ENCODE assay signal across 20 mouse cellular contexts in the genomic region with DNA sequence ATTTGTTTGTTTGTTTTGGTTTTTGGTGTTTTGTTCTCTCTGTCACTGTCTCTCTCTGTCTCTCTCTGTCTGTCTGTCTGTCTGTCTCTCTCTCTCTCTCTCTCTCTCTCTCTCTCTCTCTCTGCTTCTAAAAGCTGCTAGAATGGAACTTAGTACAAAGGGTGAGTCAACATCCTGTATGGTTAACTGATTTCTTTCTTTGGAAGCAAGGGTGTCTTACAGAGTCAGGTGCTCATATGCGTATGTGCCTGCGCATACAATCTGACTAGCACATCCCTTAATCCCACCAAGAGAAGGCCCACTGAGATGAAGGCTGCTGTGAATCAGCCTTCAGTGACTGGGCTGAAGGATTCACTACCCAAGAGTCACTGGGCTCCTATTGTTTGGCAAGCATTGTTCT. TPM values are rescaled to one million over a fixed set of nuclear protein-coding genes. Genes with fewer than 3 reads are reported as not detected.
"Had no signal": no experiment of that assay in that cellular context is flagged by ENCODE, and none has a peak within 500 bp of the region (broad histone marks: within the 10 kb centered on the region; RNA-seq: fewer than 3 reads in every experiment).

No protein-coding gene starts in this region.

- ATAC-seq: intestine, postnatal 0 days; liver, embryonic 12.5 days; midbrain, embryonic 13.5 days had no signal

- H3K4me3 ChIP-seq: limb, embryonic 10.5 days; limb, embryonic 13.5 days; liver, embryonic 12.5 days; liver, embryonic 15.5 days; lung, embryonic 15.5 days; midbrain, embryonic 13.5 days; neural tube, embryonic 13.5 days; stomach, embryonic 15.5 days had no signal

- H3K36me3 ChIP-seq: limb, embryonic 10.5 days; limb, embryonic 13.5 days; liver, embryonic 12.5 days; liver, embryonic 15.5 days; lung, embryonic 15.5 days; midbrain, embryonic 13.5 days; neural tube, embryonic 13.5 days; stomach, embryonic 15.5 days had no signal

- H3K9me3 ChIP-seq: liver, embryonic 15.5 days; lung, embryonic 15.5 days; stomach, embryonic 15.5 days had no signal

- H3K4me1 ChIP-seq: limb, embryonic 10.5 days; limb, embryonic 13.5 days; liver, embryonic 12.5 days; liver, embryonic 15.5 days; lung, embryonic 15.5 days; midbrain, embryonic 13.5 days; neural tube, embryonic 13.5 days; stomach, embryonic 15.5 days had no signal

- H3K27ac ChIP-seq: limb, embryonic 10.5 days; limb, embryonic 13.5 days; liver, embryonic 12.5 days; liver, embryonic 15.5 days; lung, embryonic 15.5 days; midbrain, embryonic 13.5 days; neural tube, embryonic 13.5 days; stomach, embryonic 15.5 days had no signal

- H3K27me3 ChIP-seq: limb, embryonic 13.5 days; liver, embryonic 12.5 days; liver, embryonic 15.5 days; lung, embryonic 15.5 days; midbrain, embryonic 13.5 days; neural tube, embryonic 13.5 days; stomach, embryonic 15.5 days had no signal

- DNase-seq: kidney, adult 8-10 months; kidney, postnatal 14 days; kidney, postnatal 4 days; liver; lung, adult 18-20 months; lung, postnatal 10 days; lung, postnatal 36 days; right cerebral cortex, postnatal 14 days; right cerebral cortex, postnatal 4 days; thymus, postnatal 36 days had no signal

- H3K9ac ChIP-seq: limb, embryonic 13.5 days; liver, embryonic 12.5 days; liver, embryonic 15.5 days; lung, embryonic 15.5 days; midbrain, embryonic 13.5 days; neural tube, embryonic 13.5 days; stomach, embryonic 15.5 days had no signal

- H3K4me2 ChIP-seq: limb, embryonic 13.5 days; liver, embryonic 12.5 days; liver, embryonic 15.5 days; lung, embryonic 15.5 days; midbrain, embryonic 13.5 days; neural tube, embryonic 13.5 days; stomach, embryonic 15.5 days had no signal

RNA-seq across cellular contexts. Expression of gene Hrh2, which starts 18.0 kb away (rescaled TPM):
- polyA plus RNA-seq: kidney, embryonic 16.5 days had no signal
